Mouse (Mus musculus) megakaryocyte, embryonic 14.5 days (primary cell): ENCODE data around the gene Il21.

Experiments used
- FLI1 ChIP-seq: IDR thresholded peaks from 2 replicates; pipeline ENCODE4 v1.6.1; 2012; ENCODE audit warnings: low read length, inconsistent platforms, mixed read lengths
- GATA1 ChIP-seq: IDR thresholded peaks from 3 replicates; pipeline ENCODE4 v1.6.1; 2012; ENCODE audit warnings: mixed read lengths, low read length, inconsistent platforms, borderline replicate concordance

GRCm38 (mm10) chr3:37201122-37201916, 31.1 kb downstream of the Il21 start:
- TF ChIP-seq GATA1 = no peak
- no peak for TF ChIP-seq FLI1
